Mouse (Mus musculus) hindbrain, embryonic 12.5 days (tissue): Measurements from ENCODE around the gene Abracl. TPM values are rescaled to one million over a fixed set of nuclear protein-coding genes. Genes with fewer than 3 reads are reported as not detected.
A peak's percentile ranks its signal among the peaks of the same experiment; 100 is the strongest.

Experiments used
- ATAC-seq: fragments of 200-750 bp; cut with Nextera tagmentation; 2 replicates; pipeline ENCODE4 v1.8.0; 2017; ENCODE audit warnings: moderate TSS enrichment; ENCODE audit not compliant: low FRiP score
- H3K27ac ChIP-seq: fragments of 300-500 bp; sonication (generic); 2 replicates; pipeline ENCODE4 v1.5.1; 2016; ENCODE audit warnings: mild to moderate bottlenecking
- H3K27me3 ChIP-seq: fragments of 300-500 bp; sonication (generic); 2 replicates; pipeline ENCODE4 v1.6.1; 2016; ENCODE audit warnings: mild to moderate bottlenecking
- H3K36me3 ChIP-seq: fragments of 300-500 bp; sonication (generic); 2 replicates; pipeline ENCODE4 v1.6.1; 2016; ENCODE audit warnings: mild to moderate bottlenecking
- H3K4me1 ChIP-seq: fragments of 300-500 bp; sonication (generic); 2 replicates; pipeline ENCODE4 v1.6.1; 2016
- H3K4me2 ChIP-seq: fragments of 300-500 bp; sonication (generic); replicated peaks from 2 replicates; pipeline ENCODE4 v1.6.1; 2016; ENCODE audit warnings: mild to moderate bottlenecking
- H3K4me3 ChIP-seq: fragments of 300-500 bp; sonication (generic); 2 replicates; pipeline ENCODE4 v1.5.1; 2016; ENCODE audit warnings: mild to moderate bottlenecking
- H3K9ac ChIP-seq: fragments of 300-500 bp; sonication (generic); 2 replicates; pipeline ENCODE4 v1.6.1; 2016; ENCODE audit warnings: mild to moderate bottlenecking, moderate library complexity
- H3K9me3 ChIP-seq: fragments of 300-500 bp; sonication (generic); replicated peaks from 2 replicates; pipeline ENCODE4 v1.6.1; 2016; ENCODE audit warnings: mild to moderate bottlenecking
- WGBS: fragments of 180-500 bp; shearing (Covaris S2); methylation state at CpG from one replicate; pipeline ENCODE4 v1.1.7; 2016; 5-methylcytosine and 5-hydroxymethylcytosine counted together
- polyA plus RNA-seq: library from polyadenylated mRNA; unstranded; fragments of >200 nt; fragmentation: Nextera tagmentation; extraction: Ambion mirVana; gene quantifications from 2 replicates; pipeline ENCODE4 v1.2.1, GENCODE M21; 2016

Abracl gene
- polyA plus RNA-seq = 164 and 170 TPM in 2 replicates

DNA sequence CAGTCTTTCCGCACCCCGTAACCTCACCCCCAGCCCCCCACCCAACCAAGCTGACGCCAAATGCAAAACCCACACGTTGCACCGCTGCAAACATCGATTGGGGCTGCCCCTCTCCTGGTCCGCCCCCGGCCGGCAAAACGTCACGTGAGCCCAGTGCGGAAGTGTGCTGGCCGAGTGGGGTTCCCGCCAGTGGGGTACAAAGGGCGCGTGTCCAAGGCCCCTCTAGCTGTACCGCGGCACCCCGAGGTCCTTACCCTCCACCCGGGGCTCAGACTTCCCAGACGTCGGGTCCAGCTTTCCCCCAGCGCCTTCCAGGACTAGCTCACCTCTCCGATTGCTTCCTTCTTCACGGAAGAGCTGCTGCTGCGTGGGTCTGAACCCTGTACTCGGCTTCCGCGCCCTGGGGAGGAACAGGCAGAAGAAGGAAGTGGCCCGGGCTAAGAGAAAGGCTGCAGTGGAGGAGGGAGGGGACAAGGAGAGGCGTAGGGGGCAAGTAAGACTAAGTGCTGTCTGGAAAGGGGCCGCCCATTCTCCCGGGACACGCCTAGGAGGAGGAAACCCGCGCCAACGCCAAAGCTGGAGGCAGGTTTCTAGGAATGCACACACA is at the start of gene Abracl:
TSS of gene Abracl (minus strand) at position 548 of the 607 bp plus-strand sequence.
- under 1% methylated on average over 37 of the region's 37 CpGs for WGBS
- H3K4me1 ChIP-seq = peaks cover 9% of the 10 kb centered on the region

DNA sequence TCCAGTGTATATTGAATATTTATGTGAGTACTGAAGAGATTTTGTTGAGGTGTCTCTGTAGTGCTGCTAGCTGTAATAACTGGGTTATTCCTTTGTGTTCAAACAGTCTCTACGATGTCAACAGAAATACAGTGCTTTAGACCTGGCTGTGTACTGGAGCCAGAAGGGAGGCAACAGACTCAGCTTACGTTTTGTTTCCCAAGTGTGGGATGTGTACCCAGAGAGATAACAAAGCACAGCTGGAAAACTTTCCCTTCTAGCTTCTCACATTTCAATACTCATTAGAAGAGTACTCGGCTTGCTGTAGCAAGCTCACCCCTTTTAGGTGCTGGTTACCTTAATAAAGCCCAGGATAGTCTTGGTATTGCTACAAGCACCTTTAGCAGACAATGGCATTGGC is 49.8 kb upstream of the Abracl start:
- WGBS = 83% methylated on average over 3 of the region's 3 CpGs
- Histone ChIP-seq H3K4me1 (peaks cover 10% of the 10 kb centered on the region), H3K9me3 (no peaks in the 10 kb centered on the region), H3K9ac (no peak overlapping the region), H3K36me3 (no peaks in the 10 kb centered on the region), H3K27me3 (no peaks in the 10 kb centered on the region), H3K4me2 (no peak overlapping the region), H3K27ac (no peak overlapping the region), H3K4me3 (no peak overlapping the region)
- no peak for ATAC-seq

More for the DNA sequence above, at the start of gene Abracl:
- H3K4me3 ChIP-seq = peak within 1 kb of the TSS; percentile 74
- H3K9me3 ChIP-seq = no peaks in the 10 kb centered on the region
- peak within 1 kb of the TSS; percentile 97 for H3K27ac ChIP-seq
- ATAC-seq = peak; percentile 94
- H3K36me3 ChIP-seq = peaks cover 10% of the 10 kb centered on the region
- H3K4me2 ChIP-seq = peak within 1 kb of the TSS; percentile 64
- peak within 1 kb of the TSS; percentile 93 for H3K9ac ChIP-seq
- no peaks in the 10 kb centered on the region for H3K27me3 ChIP-seq

DNA sequence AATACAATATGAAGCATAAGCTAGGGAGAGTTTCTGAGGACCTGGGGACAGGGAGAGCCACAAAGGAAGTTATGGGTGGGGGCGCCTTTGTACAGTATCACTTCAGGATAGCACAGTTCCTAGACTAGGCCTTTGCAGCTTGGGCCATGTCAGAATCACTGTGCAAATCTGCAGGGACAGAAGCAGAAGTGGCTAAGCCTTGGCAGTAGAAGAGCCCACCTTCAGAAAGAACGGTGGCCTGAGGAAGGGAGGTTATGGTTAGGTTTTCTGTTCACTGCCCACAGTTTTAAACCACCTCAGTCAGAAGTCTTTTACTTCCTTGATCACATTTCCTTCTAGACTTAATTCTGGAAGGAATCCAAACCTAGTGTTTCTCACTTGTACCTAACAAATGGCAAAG is 47.5 kb upstream of the Abracl start:
- no peak for ATAC-seq
- Histone ChIP-seq H3K9me3 (no peaks in the 10 kb centered on the region), H3K4me1 (peaks cover 19% of the 10 kb centered on the region), H3K9ac (no peak overlapping the region), H3K4me2 (no peak overlapping the region), H3K27me3 (no peaks in the 10 kb centered on the region), H3K36me3 (no peaks in the 10 kb centered on the region), H3K4me3 (no peak overlapping the region), H3K27ac (no peak overlapping the region)
- WGBS = 90% methylated on average over 2 of the region's 2 CpGs

DNA sequence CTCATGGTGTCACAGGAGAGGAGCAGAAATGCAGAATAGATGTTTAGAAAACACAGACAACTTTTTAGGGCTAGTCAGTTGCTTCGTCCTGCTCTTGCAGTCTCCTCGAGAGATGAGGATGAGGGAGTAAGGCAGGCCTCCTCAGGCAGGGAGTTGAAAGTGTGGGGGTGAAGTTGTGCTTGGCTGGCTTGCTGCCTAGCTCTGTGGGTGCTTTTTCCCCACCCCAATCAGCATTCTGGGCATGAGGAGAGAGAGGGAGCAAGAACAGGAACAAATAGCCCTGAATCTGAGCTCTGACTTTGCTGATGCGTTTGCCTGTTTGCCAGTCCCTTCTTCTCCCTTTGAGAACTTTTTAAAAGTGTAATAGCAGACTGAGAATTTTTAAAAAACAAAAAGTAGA is 47.1 kb upstream of the Abracl start:
- no peak overlapping the region for H3K4me3 ChIP-seq
- H3K4me1 ChIP-seq = peaks cover 19% of the 10 kb centered on the region
- no peaks in the 10 kb centered on the region for H3K9me3 ChIP-seq
- WGBS = 82% methylated on average over 3 of the region's 3 CpGs
- H3K36me3 ChIP-seq = no peaks in the 10 kb centered on the region
- H3K4me2 ChIP-seq = no peak overlapping the region
- H3K9ac ChIP-seq = no peak overlapping the region
- no peaks in the 10 kb centered on the region for H3K27me3 ChIP-seq
- no peak overlapping the region for H3K27ac ChIP-seq
- no peak for ATAC-seq

DNA sequence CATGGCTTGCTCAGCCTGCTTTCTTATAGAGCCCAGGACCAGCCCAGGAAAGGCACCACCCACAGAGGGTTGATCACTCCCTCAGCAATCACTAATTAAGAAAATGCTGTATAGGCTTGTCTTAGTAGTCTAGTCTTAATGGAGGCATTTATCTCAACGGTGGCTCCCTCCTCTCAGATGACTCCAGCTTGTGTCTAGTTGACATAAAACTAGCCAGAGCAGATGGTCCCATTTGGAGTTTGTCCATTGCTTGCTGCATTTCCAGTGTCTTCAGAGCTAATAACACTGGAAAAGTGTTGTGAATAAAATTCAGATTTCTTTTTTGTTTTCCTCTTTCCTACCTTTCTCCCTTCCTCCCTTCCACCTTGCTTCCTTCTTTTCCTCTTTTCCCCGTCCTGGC is 46.5 kb upstream of the Abracl start:
- H3K4me2 ChIP-seq = no peak overlapping the region
- no peak overlapping the region for H3K9ac ChIP-seq
- H3K4me3 ChIP-seq = no peak overlapping the region
- no peak for ATAC-seq
- no peak overlapping the region for H3K27ac ChIP-seq
- no peaks in the 10 kb centered on the region for H3K27me3 ChIP-seq
- no peaks in the 10 kb centered on the region for H3K36me3 ChIP-seq
- 87% methylated on average over 2 of the region's 2 CpGs for WGBS
- peaks cover 19% of the 10 kb centered on the region for H3K4me1 ChIP-seq
- H3K9me3 ChIP-seq = no peaks in the 10 kb centered on the region

DNA sequence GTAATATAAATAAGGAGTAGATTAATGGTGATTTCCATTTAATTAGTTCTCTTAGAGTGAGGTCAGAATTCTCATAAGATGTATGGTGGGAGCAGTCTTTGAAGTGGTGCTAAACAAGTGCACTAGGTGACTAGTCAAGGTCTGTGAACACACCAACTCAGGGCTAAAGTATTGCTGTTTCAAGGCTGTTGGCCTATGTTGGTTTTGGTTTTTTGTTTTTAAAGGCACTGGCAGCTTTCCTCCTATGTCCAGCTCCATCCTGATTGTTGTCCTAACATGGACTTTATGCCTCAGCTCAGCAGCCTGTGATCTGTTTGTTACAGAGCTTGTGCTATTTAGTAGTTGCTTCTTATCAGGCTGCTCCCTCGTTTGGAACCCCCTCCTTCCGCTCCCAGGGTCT is 45.8 kb upstream of the Abracl start:
- ATAC-seq = no peak
- peaks cover 19% of the 10 kb centered on the region for H3K4me1 ChIP-seq
- no peak overlapping the region for H3K4me3 ChIP-seq
- no peak overlapping the region for H3K4me2 ChIP-seq
- H3K36me3 ChIP-seq = no peaks in the 10 kb centered on the region
- H3K27me3 ChIP-seq = no peaks in the 10 kb centered on the region
- WGBS = 81% methylated on average over 2 of the region's 2 CpGs
- no peak overlapping the region for H3K27ac ChIP-seq
- no peak overlapping the region for H3K9ac ChIP-seq
- H3K9me3 ChIP-seq = no peaks in the 10 kb centered on the region

DNA sequence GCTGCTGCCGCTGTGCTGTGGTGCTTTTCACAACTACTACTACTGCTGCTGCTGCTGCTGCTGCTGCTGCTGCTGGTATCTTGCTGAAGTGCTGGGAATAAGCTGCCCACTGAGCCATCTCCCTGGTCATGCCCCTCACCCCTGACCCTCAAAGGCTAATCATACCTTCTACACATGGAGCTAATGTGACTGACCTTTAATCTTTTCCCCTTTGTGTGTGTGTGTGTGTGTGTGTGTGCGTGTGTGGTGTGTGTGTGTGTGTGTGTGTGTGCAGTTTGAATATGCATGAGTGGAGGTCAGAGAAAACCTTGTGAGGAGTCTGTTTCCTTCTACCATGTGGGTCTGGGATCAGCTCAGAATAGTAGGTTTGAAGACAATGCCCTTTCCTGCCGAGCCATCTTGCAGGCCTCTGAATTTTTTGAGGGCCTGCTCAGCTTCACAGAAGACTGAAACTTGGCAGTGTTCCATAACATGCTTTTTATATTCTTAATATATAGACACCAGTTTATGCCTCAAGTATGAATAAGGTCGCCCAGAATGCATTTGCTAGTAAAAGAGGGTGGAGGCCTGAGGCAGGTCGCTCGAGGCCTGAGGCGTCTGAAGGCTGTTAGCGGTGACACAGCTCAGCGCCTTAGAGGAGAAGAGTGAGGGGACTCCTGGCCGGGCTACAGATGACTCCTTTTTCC is 44.8 kb upstream of the Abracl start:
- H3K9me3 ChIP-seq = no peaks in the 10 kb centered on the region
- H3K4me1 ChIP-seq = peaks cover 19% of the 10 kb centered on the region
- H3K4me3 ChIP-seq = no peak overlapping the region
- no peak overlapping the region for H3K4me2 ChIP-seq
- 69% methylated on average over 10 of the region's 10 CpGs for WGBS
- ATAC-seq = 0 out of 2 replicates have a peak, but pooled peaks have one; percentile 45
- no peak overlapping the region for H3K9ac ChIP-seq
- no peaks in the 10 kb centered on the region for H3K27me3 ChIP-seq
- H3K36me3 ChIP-seq = no peaks in the 10 kb centered on the region
- peak overlapping the region; percentile 35; the same call in 1 of the 2 replicates for H3K27ac ChIP-seq

DNA sequence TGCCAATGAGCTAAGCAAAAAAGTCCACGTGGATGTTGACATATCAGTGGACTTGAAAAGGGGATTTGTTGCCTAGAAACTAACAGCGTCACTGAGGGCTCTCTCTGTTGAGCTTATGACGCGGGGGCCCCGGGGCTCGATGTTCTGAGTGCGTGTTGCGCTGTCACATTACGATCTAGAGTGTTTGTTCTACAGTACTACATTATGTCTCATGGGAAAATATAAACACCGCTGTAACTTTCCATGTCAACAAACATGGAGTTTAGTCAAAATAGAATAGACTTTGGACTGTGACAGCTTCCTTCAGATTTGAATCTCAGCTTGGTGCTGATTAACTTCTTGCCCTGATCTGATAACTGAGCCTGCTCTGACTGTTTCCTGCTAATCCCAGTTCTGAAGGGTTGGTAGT is 42.9 kb upstream of the Abracl start:
- ATAC-seq = no peak
- H3K36me3 ChIP-seq = no peaks in the 10 kb centered on the region
- H3K4me2 ChIP-seq = no peak overlapping the region
- no peak overlapping the region for H3K9ac ChIP-seq
- no peak overlapping the region for H3K4me3 ChIP-seq
- H3K27me3 ChIP-seq = no peaks in the 10 kb centered on the region
- no peak overlapping the region for H3K27ac ChIP-seq
- H3K4me1 ChIP-seq = peaks cover 21% of the 10 kb centered on the region
- H3K9me3 ChIP-seq = no peaks in the 10 kb centered on the region
- 85% methylated on average over 10 of the region's 10 CpGs for WGBS

DNA sequence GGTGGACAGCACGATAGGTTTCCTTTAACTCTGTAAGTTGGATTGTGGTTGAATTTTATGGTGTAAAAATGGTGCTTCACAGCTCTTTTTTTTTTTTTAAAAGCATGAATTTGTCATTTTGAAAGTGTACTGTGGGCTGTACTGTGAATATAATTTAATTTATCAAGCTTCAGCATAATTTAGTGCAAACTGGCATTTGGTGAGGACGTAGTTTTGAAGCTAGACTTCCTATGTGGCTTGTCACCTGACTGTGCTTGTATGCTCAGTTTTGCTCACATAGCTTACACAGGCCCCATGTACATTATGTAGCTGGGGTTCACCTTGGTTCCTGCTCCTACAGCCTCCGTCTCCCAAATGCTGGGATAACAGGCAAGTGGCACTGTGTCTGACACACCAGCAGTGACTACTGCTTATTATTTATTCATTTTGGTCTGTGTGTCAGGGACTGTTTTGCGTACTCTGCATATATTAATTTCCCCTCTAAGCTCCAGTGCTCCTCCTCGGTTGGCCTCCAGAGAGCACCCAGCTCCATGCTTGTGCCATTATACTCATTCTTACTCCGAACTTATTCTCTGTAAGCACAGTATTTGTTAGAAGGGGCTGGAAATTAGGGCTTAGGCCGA is 41.6 kb upstream of the Abracl start:
- H3K4me2 ChIP-seq = no peak overlapping the region
- H3K9me3 ChIP-seq = no peaks in the 10 kb centered on the region
- peaks cover 20% of the 10 kb centered on the region for H3K4me1 ChIP-seq
- peak; percentile 62 for ATAC-seq
- H3K9ac ChIP-seq = no peak overlapping the region
- no peak overlapping the region for H3K4me3 ChIP-seq
- H3K27me3 ChIP-seq = no peaks in the 10 kb centered on the region
- no peaks in the 10 kb centered on the region for H3K36me3 ChIP-seq
- H3K27ac ChIP-seq = no peak overlapping the region
- 74% methylated on average over 7 of the region's 7 CpGs for WGBS

DNA sequence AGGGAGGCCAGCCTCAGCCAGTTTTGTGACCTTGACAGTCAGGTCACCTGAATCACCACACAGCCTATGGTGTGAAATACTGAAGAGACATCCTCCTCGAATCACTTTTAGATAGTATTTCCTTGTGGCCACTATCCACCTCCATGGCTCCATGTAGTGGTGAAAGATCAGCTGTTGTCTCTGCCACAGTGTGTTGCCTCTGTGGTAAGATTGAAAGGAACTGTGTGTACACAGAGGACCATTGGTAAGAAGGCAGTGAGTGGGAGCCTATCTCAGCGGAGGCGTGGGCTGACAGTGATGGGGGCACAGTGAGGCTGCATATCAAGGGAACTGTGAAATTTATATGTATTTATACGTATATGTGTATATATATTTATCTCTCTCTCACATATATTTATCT is 38.4 kb upstream of the Abracl start:
- 98% methylated on average over 4 of the region's 4 CpGs for WGBS
- no peak overlapping the region for H3K4me2 ChIP-seq
- H3K4me1 ChIP-seq = peaks cover 29% of the 10 kb centered on the region
- no peak overlapping the region for H3K4me3 ChIP-seq
- H3K27ac ChIP-seq = no peak overlapping the region
- no peak for ATAC-seq
- no peaks in the 10 kb centered on the region for H3K9me3 ChIP-seq
- H3K27me3 ChIP-seq = no peaks in the 10 kb centered on the region
- no peak overlapping the region for H3K9ac ChIP-seq
- H3K36me3 ChIP-seq = no peaks in the 10 kb centered on the region

DNA sequence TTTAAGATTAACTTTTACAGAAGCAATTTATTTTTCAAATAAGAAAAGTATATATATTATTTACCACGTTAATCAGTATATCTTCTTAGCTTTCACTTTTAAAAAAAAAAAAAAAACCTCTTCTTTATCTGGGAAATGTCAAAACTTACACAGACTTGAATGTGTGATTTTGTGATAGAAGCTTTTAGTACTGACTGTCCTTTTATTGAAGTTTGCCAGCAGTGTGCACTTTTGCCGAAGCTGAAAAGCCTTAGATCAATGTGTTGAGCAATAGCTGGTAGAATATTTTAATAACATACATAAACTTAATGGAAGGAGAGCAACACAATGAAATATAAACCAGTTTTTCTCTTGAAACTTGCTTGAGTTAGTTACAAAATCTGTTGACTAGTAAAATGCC is 37.7 kb upstream of the Abracl start:
- Histone ChIP-seq H3K36me3 (no peaks in the 10 kb centered on the region), H3K4me1 (peaks cover 29% of the 10 kb centered on the region), H3K4me3 (no peak overlapping the region), H3K27ac (no peak overlapping the region), H3K4me2 (no peak overlapping the region), H3K9ac (no peak overlapping the region), H3K27me3 (no peaks in the 10 kb centered on the region), H3K9me3 (no peaks in the 10 kb centered on the region)
- ATAC-seq = no peak
- WGBS = 85% methylated on average over 2 of the region's 2 CpGs

DNA sequence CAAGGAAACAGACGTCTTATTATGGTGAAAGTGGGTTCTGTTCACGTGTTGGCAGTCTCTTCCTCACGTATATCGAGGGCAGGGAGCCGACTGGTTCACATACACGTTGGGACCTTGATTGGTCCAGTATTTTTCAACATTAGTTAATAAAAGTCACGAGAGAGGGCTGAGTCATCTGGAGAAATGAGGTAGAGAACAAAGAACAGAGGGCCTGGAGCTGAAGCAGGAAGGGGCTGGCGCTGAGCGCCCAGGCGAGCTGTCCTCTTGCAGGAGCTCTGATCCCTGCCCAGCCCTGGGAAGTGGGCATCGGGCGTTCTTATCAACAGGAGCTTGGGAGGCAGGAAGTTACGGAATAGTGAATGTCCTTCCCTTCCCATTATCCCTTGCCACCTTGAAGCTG is 36.7 kb upstream of the Abracl start:
- no peaks in the 10 kb centered on the region for H3K9me3 ChIP-seq
- H3K27ac ChIP-seq = no peak overlapping the region
- H3K4me3 ChIP-seq = no peak overlapping the region
- no peaks in the 10 kb centered on the region for H3K36me3 ChIP-seq
- WGBS = 87% methylated on average over 13 of the region's 13 CpGs
- peaks cover 29% of the 10 kb centered on the region for H3K4me1 ChIP-seq
- H3K9ac ChIP-seq = no peak overlapping the region
- ATAC-seq = no peak
- H3K27me3 ChIP-seq = no peaks in the 10 kb centered on the region
- no peak overlapping the region for H3K4me2 ChIP-seq
